Mouse (Mus musculus): ENCODE measurements at regions not wholly inside any gene's neighbourhood (a gene's known extent, or its start where the extent isn't known, plus 50 kb on each side); places are given as distances from the start of the nearest gene placed in this dataset.

GRCm38 (mm10) chr2:75584975-75585374 is 74.1 kb upstream of the Hnrnpa3 start (continued):
- no peak for TF ChIP-seq POLR2AphosphoS2 (IDR thresholded peaks at IDR 0.05; ENCODE audit: low read depth, low read length)
- no peak for TF ChIP-seq USF2 (conservative IDR thresholded peaks at IDR 0.05; ENCODE audit: low read depth, low read length)
- TF ChIP-seq SIN3A (IDR thresholded peaks at IDR 0.05; ENCODE audit: low read length), result peak; percentile 37; the same call in 1 of the 2 replicates
- TF ChIP-seq USF1 (IDR thresholded peaks at IDR 0.05; ENCODE audit: low read depth, low read length), result no peak
- TF ChIP-seq ETS1 (conservative IDR thresholded peaks at IDR 0.05; ENCODE audit: low read depth, low read length), result peak; percentile 90
- TF ChIP-seq HCFC1 (IDR thresholded peaks at IDR 0.05; ENCODE audit: low read depth, low read length), result no peak
- TF ChIP-seq CHD2 (IDR thresholded peaks at IDR 0.05; ENCODE audit: low read length), result no peak
- peak; percentile 73 for TF ChIP-seq EP300 (IDR thresholded peaks at IDR 0.05; ENCODE audit: low read length)
- TF ChIP-seq NELFE (IDR thresholded peaks at IDR 0.05; ENCODE audit: low read depth, low read length), result no peak; the same call in 1 of the 2 replicates
- TF ChIP-seq RCOR1 (conservative IDR thresholded peaks at IDR 0.05; ENCODE audit: low read depth, low read length), result 0 out of 2 replicates have a peak, but pooled peaks have one; percentile 30
- TF ChIP-seq MAX (IDR thresholded peaks at IDR 0.05; ENCODE audit: low read length), result peak; percentile 91
- TF ChIP-seq SMC3 (IDR thresholded peaks at IDR 0.05; ENCODE audit: low read depth, low read length), result no peak
- no peak for TF ChIP-seq GABPA (IDR thresholded peaks at IDR 0.05; ENCODE audit: insufficient replicate concordance, low read depth, low read length)
- no peak for TF ChIP-seq KAT2A (IDR thresholded peaks at IDR 0.05; ENCODE audit: insufficient replicate concordance, low read length)
- TF ChIP-seq ZNF384 (IDR thresholded peaks at IDR 0.05; ENCODE audit: low read depth, low read length), result no peak
- TF ChIP-seq ZC3H11A (IDR thresholded peaks at IDR 0.05; ENCODE audit: low read depth, low read length), result no peak
- TF ChIP-seq POLR2A (IDR thresholded peaks at IDR 0.05; ENCODE audit: low read depth, low read length), result peak; percentile 80
- TF ChIP-seq JUND (conservative IDR thresholded peaks at IDR 0.05; ENCODE audit: low read depth, low read length), result peak; percentile 36; the same call in 1 of the 2 replicates

GRCm38 (mm10) chr2:75588572-75588971 is 70.5 kb upstream of the Hnrnpa3 start:
- in situ Hi-C loops (cut with MboI; ENCODE audit: low pct_ligation_motif_present, low pct_unique_long_range_greater_than_20kb, low sequenced_read_pairs) (loop anchor here (25.0 kb wide), 3 partner anchors 126 to 876 kb away; partner anchors contain the start of genes Hoxd3, Hoxd4 and Hoxd8), dilution Hi-C loops (cut with MboI; ENCODE audit: extremely low pct_ligation_motif_present, extremely low pct_unique_long_range_greater_than_20kb, low sequenced_read_pairs) (no loop called here)
- Histone ChIP-seq H3K27me3 (replicated peaks) (no peaks in the 10 kb centered on the region), H3K79me2 (replicated peaks; ENCODE audit: control insufficient read depth, extremely low read depth, insufficient read depth, poor library complexity, severe bottlenecking) (no peaks in the 10 kb centered on the region), H3K9ac (ENCODE audit: insufficient read depth, low read depth) (no peak overlapping the region), H3K4me2 (ENCODE audit: insufficient read depth, low read depth, poor library complexity, severe bottlenecking) (no peak overlapping the region), H3K4me3 (replicated peaks in 1 of 3; ENCODE audit: low read depth in 2 of 3, low read length in 2 of 3, poor library complexity in 1 of 3) (no peak overlapping the region), H3K36me3 (replicated peaks in 1 of 2; ENCODE audit: control insufficient read depth in 1 of 2, insufficient read depth in 1 of 2, low read length in 1 of 2) (no peaks in the 10 kb centered on the region), H3K4me1 (ENCODE audit: control insufficient read depth in 1 of 2, insufficient read depth in 2 of 2) (peaks cover 0 to 12% of the 10 kb centered on the region in 2 experiments; a peak in 1 of 4 replicates), H3K27ac (ENCODE audit: insufficient read depth, low read depth) (no peak overlapping the region), H3K9me3 (replicated peaks; ENCODE audit: low read length) (no peaks in the 10 kb centered on the region)
- peak; percentile 82 for DNase-seq (ENCODE audit: extremely low read depth)
- TF ChIP-seq EP300 (IDR thresholded peaks at IDR 0.05; ENCODE audit: low read length) (no peak), E2F4 (IDR thresholded peaks at IDR 0.05; ENCODE audit: insufficient replicate concordance, low read depth, low read length) (no peak), KAT2A (IDR thresholded peaks at IDR 0.05; ENCODE audit: insufficient replicate concordance, low read length) (no peak), POLR2A (IDR thresholded peaks at IDR 0.05; ENCODE audit: low read depth, low read length) (no peak), PAX5 (IDR thresholded peaks at IDR 0.05; ENCODE audit: low read length) (no peak), TCF12 (IDR thresholded peaks at IDR 0.05; ENCODE audit: low read depth, low read length) (no peak), MAFK (IDR thresholded peaks at IDR 0.05; ENCODE audit: insufficient replicate concordance, low read length) (no peak), SIN3A (IDR thresholded peaks at IDR 0.05; ENCODE audit: low read length) (peak; percentile 24; the same call in 1 of the 2 replicates), POLR2AphosphoS2 (IDR thresholded peaks at IDR 0.05; ENCODE audit: low read depth, low read length) (no peak), MAZ (IDR thresholded peaks at IDR 0.05; ENCODE audit: low read depth, low read length) (no peak), BHLHE40 (IDR thresholded peaks at IDR 0.05; ENCODE audit: low read depth, low read length) (no peak), UBTF (IDR thresholded peaks at IDR 0.05; ENCODE audit: low read depth, low read length) (no peak), GABPA (IDR thresholded peaks at IDR 0.05; ENCODE audit: insufficient replicate concordance, low read depth, low read length) (no peak), JUN (IDR thresholded peaks at IDR 0.05; ENCODE audit: insufficient read depth, low read depth, low read length) (no peak), MEF2A (IDR thresholded peaks at IDR 0.05; ENCODE audit: borderline replicate concordance, low read depth, low read length) (no peak), ETS1 (conservative IDR thresholded peaks at IDR 0.05; ENCODE audit: low read depth, low read length) (no peak), ZC3H11A (IDR thresholded peaks at IDR 0.05; ENCODE audit: low read depth, low read length) (no peak; the same call in 1 of the 2 replicates), RAD21 (IDR thresholded peaks at IDR 0.05; ENCODE audit: low read depth, low read length) (peak; percentile 91), TBP (conservative IDR thresholded peaks at IDR 0.05; ENCODE audit: low read depth, low read length) (no peak), NRF1 (IDR thresholded peaks at IDR 0.05; ENCODE audit: low read depth, low read length) (no peak), ZNF384 (IDR thresholded peaks at IDR 0.05; ENCODE audit: low read depth, low read length) (no peak), RCOR1 (conservative IDR thresholded peaks at IDR 0.05; ENCODE audit: low read depth, low read length) (no peak), NELFE (IDR thresholded peaks at IDR 0.05; ENCODE audit: low read depth, low read length) (no peak), HCFC1 (IDR thresholded peaks at IDR 0.05; ENCODE audit: low read depth, low read length) (no peak), USF1 (IDR thresholded peaks at IDR 0.05; ENCODE audit: low read depth, low read length) (no peak), IRF4 (IDR thresholded peaks at IDR 0.05; ENCODE audit: low read depth, low read length) (no peak), MYC (IDR thresholded peaks at IDR 0.05; ENCODE audit: low read depth, low read length) (0 out of 2 replicates have a peak, but pooled peaks have one; percentile 24), ZMIZ1 (IDR thresholded peaks at IDR 0.05; ENCODE audit: low read depth, low read length) (no peak), CHD1 (IDR thresholded peaks at IDR 0.05; ENCODE audit: low read depth, low read length) (no peak), ZKSCAN1 (IDR thresholded peaks at IDR 0.05; ENCODE audit: borderline replicate concordance, low read depth, low read length) (no peak)
